Mouse (Mus musculus) cerebellum, postnatal 25 days (tissue): Measurements from ENCODE around the gene Olfr872.
"Not testable (repeated sequence)": the region's sequence is repeated elsewhere in the genome, so short reads cannot be mapped to it uniquely, and the experiment has no call there.

Experiments used
- DNase-seq, 2 experiments: peaks; one replicate each; pipeline ENCODE4 v3.0.0; 2021; ENCODE audit warnings: mixed read lengths in 2 of 2

Gene Olfr872

DNA sequence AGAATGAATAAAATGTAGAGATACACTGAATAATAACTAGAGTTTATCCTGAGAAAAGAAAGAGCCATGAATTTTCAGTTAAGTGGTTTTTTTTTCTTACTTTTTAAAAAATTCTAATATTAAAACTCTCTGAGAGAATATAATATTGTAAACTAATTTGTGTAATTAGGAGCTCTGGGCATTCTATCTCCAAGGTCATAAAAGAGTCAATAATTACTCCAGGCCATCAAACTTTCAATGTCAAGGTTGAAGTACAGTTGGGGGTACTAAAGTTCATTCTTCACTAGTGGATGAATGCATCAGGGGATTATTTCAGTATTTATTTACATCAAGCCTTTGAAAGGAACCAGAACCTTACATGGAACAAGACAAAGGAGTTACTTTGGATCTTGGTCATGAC is at the start of gene Olfr872:
Gene Olfr872 (plus strand): TSS at position 301 of the 400 bp plus-strand sequence.
- DNase-seq = no peak

DNA sequence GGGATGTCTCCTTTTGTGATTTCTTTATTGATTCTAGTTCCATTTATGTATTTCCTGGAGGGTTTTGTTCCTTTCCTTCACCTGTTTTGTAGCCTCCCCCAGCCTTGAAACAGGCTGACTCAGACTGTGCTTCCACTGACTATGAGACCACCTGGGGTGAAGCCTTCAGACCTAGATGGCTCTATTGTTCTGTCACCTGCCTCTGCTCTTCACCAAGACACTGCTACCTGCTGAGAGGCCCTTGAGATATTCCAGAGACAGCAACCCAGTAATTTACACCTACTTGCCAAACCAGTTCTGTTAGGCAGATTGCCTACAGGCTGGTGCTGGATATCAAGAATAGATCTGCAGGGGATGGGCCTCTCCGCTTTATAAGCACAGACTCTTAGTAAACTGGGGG is 34.8 kb upstream of the Olfr872 start:
- DNase-seq = no peak

DNA sequence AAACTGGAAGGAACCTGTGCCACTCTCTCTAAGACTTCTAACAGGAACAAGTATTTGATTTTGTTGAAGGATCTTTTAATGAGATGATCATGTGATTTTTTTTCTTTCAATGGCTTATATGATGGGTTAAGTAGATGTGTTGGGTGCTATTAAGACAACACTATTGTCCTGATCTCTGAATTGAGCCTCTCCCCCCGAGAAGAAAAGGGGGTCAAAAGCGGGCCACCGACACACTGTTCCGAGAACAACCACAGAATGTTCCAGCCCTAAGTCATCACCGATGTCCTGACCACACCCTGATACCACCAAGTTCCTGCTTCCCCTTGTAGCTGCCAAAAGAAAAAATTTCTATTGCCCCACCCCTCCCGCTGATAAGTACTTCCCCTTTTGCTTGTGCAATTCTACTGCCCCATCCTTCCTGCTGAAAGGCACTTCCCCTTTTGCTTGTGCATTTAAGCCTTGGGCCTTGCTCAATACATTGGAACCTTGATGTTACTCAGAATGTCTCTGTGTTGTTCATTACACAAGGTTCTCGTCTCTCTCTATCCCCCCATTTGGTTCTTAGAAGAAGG is 33.4 kb upstream of the Olfr872 start:
- DNase-seq = not testable (repeated sequence)

DNA sequence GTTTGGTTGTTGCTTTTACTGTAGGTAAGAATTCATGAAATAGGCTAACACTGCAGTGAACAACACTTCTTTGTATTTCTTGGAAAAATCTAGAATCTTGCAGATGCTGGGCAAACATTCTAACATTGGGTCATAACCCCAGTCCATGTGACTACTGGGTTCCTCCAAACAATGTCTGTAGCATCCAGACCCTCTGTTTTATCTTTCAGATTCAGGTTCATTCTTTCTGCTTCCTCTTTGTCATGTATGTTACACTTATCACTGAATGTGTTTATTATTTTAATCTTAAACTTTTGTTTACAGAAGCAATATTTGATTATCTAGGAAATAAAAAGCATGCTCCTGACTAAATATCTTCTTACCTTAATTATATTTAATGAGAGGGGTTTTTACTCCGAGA is 26.1 kb upstream of the Olfr872 start:
- DNase-seq = no peak

DNA sequence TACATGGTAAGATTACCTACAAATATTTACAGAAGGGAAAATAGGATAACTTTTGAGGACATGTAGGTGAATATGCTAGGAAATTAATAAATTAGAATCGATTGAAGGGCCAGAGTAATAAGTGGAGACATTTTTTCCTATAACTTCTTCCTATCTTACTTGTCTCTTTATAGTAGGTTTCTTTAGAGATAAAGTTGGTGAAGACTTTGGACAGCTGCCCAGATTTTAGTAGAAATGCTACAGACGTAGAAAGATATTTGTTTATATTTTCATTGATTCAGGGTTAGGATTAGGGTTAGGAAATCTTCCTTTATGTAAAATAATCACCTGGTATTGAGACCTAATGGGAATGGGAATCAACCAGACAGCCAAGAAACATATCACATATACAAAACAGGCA is 25.4 kb upstream of the Olfr872 start:
- DNase-seq = no peak

- DNase-seq = no peak
These were observed 25.0 kb upstream of the Olfr872 start, which contains the start of gene Olfr871 for GRCm38 (mm10) chr9:20211907-20212306. Gene Olfr871, plus strand, starts transcription at chr9:20212207.

DNA sequence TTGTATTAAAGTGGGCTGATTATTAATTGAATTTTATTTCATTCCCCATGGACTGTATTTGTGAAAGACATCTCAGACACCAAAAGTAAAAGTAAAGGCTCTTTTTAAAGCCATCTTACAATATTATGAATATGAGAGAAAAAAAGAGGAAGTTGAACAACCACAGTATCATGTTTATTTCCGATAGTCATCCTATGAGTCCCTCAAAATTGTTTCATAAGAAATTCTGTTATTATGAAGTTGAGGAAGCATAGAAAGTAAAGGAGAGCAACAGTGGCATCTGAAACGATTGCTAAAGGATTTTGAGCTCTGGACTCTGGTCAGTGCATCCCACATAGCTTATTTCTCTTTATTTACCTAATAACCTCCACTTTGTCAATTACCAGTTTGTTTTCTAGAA is 459 bp downstream of the Olfr872 start:
- no peak for DNase-seq

DNA sequence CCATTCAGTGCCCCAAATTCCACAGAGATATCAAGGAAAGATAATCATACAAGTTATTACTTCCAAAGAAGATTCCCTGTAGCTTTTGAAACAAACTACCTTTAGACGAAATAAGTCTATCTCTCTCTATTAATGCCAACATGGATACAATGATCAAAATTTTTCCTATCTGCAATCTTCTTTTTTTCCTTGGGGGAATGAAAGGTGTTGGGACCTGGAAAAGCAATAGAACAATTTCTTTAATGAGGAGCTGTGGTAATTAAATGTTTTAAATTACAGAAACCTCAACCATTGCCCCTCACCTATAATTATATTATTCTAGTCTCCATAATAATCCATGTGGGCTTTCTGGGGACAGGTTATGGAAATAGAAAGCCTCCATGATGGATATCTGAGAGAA is 45.1 kb downstream of the Olfr872 start, which contains the start of gene Olfr39:
Gene Olfr39 (plus strand): TSS at position 301 of the 400 bp plus-strand sequence.
- no peak for DNase-seq

DNA sequence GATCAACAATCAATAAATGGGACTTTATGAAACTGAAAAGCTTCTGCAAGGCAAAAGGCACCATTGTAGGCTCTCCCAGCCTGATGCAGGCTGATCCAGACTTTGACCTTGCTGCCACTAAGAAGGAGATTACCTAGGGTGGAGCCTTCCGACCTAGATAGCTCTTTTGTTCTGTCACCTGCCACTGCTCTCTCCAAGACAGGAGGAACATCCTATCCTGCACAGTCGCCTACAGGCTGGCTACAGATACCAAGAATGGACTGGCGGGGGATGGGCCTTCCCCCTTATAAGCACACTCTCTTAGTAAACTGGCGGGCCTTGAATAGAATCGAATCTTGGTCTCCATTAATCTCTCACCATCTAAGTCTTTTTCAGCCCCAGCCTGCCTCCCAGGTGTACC is 58.6 kb downstream of the Olfr872 start:
- DNase-seq = not testable (repeated sequence)

- DNase-seq = no peak
These were observed 61.3 kb downstream of the Olfr872 start, which contains the start of gene Olfr873 for GRCm38 (mm10) chr9:20298232-20298631. Gene Olfr873, plus strand, starts transcription at chr9:20298532.
